Mouse (Mus musculus): ENCODE data around the gene C1galt1c1. TPM values are rescaled to one million over a fixed set of nuclear protein-coding genes. Genes with fewer than 3 reads are reported as not detected.

C1galt1c1 gene
- total RNA-seq, 4 experiments from 2014 or later = 9.0 to 15.3 (median 11.0) TPM

Other genes starting within 250 kb of the C1galt1c1 start
- gene Lamp2, start 178.6 kb downstream of the C1galt1c1 start, total RNA-seq (2022) = 100 to 1,000 TPM; 135 to 137 (median 136) TPM
- gene Cul4b, start 58.9 kb downstream of the C1galt1c1 start, total RNA-seq (2022) = 10 to 100 TPM; 10.7 to 13.3 (median 12.0) TPM
- 10 to 100 TPM; 30.1 to 43.2 (median 37.5) TPM for gene Mcts1, start 34.5 kb downstream of the C1galt1c1 start, total RNA-seq (2022)
- gene 6030498E09Rik, start 137.6 kb upstream of the C1galt1c1 start, total RNA-seq (2022) = not detected

All from heart, adult 8-10 months (tissue).